Mouse (Mus musculus) neutrophil, adult 65 days (primary cell): ENCODE measurements around the gene Gm20815. TPM values are rescaled to one million over a fixed set of nuclear protein-coding genes. Genes with fewer than 3 reads are reported as not detected.

Experiments used
- total RNA-seq: library from RNA; stranded (reverse); gene quantifications from 2 replicates; pipeline ENCODE4 v1.2.4, GENCODE M21; 2023

The Gm20815 gene
- not detected in 2 replicates for total RNA-seq

GRCm38 (mm10) chrY:8835069-8835468, at the start of gene Gm20815:
Gm20815 (minus strand) TSS chrY:8835169.

